Mouse (Mus musculus) liver, embryonic 11.5 days (tissue): ENCODE results near the gene B4galnt4. TPM values are rescaled to one million over a fixed set of nuclear protein-coding genes. Genes with fewer than 3 reads are reported as not detected.

Source experiments
- ATAC-seq: fragments of 200-750 bp; cut with Nextera tagmentation; replicated peaks from 2 replicates; pipeline ENCODE4 v1.8.0; 2017; ENCODE audit warnings: moderate number of reproducible peaks, mild to moderate bottlenecking, moderate TSS enrichment, moderate library complexity; ENCODE audit not compliant: low FRiP score
- DNase-seq: peaks from one replicate; pipeline ENCODE4 v3.0.0-alpha.2; 2017; ENCODE audit warnings: low spot score
- H3K27ac ChIP-seq: fragments of 300-500 bp; sonication (generic); 2 replicates; pipeline ENCODE4 v1.5.1; 2014; ENCODE audit warnings: mild to moderate bottlenecking, low read depth, low read length, control low read depth
- H3K27me3 ChIP-seq: fragments of 300-500 bp; sonication (generic); replicated peaks from 2 replicates; pipeline ENCODE4 v1.6.1; 2014; ENCODE audit warnings: low read length, mixed read lengths; ENCODE audit not compliant: control insufficient read depth, insufficient read depth
- H3K36me3 ChIP-seq: fragments of 300-500 bp; sonication (generic); 2 replicates; pipeline ENCODE4 v1.6.1; 2014; ENCODE audit warnings: mild to moderate bottlenecking, low read length, moderate library complexity, mixed read lengths; ENCODE audit not compliant: control insufficient read depth, insufficient read depth
- H3K4me1 ChIP-seq: fragments of 300-500 bp; sonication (generic); replicated peaks from 2 replicates; pipeline ENCODE4 v1.6.1; 2014; ENCODE audit warnings: low read length, mixed read lengths; ENCODE audit not compliant: control insufficient read depth, insufficient read depth
- H3K4me2 ChIP-seq: fragments of 300-500 bp; sonication (generic); 2 replicates; pipeline ENCODE4 v1.6.1; 2014; ENCODE audit warnings: mild to moderate bottlenecking, control low read depth, moderate library complexity
- H3K4me3 ChIP-seq: fragments of 300-500 bp; sonication (generic); 2 replicates; pipeline ENCODE4 v1.5.1; 2014; ENCODE audit warnings: low read depth, low read length, control low read depth
- H3K9ac ChIP-seq: fragments of 300-500 bp; sonication (generic); 2 replicates; pipeline ENCODE4 v1.6.1; 2014; ENCODE audit warnings: low read depth, low read length, control low read depth
- H3K9me3 ChIP-seq: fragments of 300-500 bp; sonication (generic); 2 replicates; pipeline ENCODE4 v1.6.1; 2016; ENCODE audit warnings: low read length, inconsistent platforms, mixed read lengths; ENCODE audit not compliant: control insufficient read depth
- WGBS: fragments of 180-500 bp; shearing (Covaris S2); extraction: QIAGEN DNeasy Blood & Tissue Kit; methylation state at CpG from one replicate; pipeline ENCODE4 v1.1.7; 2014; 5-methylcytosine and 5-hydroxymethylcytosine counted together
- polyA plus RNA-seq: library from polyadenylated mRNA; unstranded; fragments of >200 nt; fragmentation: Nextera tagmentation; extraction: Ambion mirVana; gene quantifications from 2 replicates; pipeline ENCODE4 v1.2.1, GENCODE M21; 2014

The B4galnt4 gene
- polyA plus RNA-seq, 1 experiment from 2014 or later: 3.4 TPM

DNA sequence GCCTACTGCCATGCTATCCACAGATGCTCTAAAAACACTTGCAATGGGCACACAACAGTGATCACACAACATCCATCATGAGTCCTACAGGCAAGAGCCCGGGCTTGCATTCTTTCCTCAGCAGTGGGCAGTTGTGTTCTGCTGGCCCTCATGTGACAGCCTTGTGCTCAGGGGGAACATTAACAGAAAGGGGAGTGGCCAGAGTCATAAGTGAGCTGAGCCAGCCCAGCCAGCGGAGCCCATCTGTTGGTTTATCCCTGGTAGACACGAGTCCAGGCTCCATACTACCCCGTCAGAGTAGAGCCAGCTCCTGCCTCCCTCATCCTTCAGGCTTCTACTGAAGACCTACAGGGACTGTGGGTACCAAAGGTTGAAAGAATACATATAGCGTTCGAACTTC, 33.0 kb downstream of the B4galnt4 start:
- Histone ChIP-seq H3K4me3 (peak overlapping the region; percentile 25), H3K4me2 (peak overlapping the region; percentile 41), H3K36me3 (no peaks in the 10 kb centered on the region), H3K9ac (0 out of 2 replicates have a peak overlapping the region, but pooled peaks have one; percentile 32), H3K9me3 (no peaks in the 10 kb centered on the region), H3K27ac (peak overlapping the region; percentile 57), H3K27me3 (peaks cover 10% of the 10 kb centered on the region), H3K4me1 (peaks cover 26% of the 10 kb centered on the region)
- ATAC-seq: no peak
- DNase-seq: no peak
- 78% methylated on average over 6 of the region's 6 CpGs for WGBS

GRCm38 (mm10) chr7:141094487-141095205, 33.7 kb downstream of the B4galnt4 start:
- ATAC-seq (no peak), DNase-seq (no peak)
- H3K4me1 ChIP-seq: peaks cover 29% of the 10 kb centered on the region
- no peaks in the 10 kb centered on the region for H3K9me3 ChIP-seq
- peak overlapping the region; percentile 41 for H3K4me2 ChIP-seq
- 59% methylated on average over 15 of the region's 15 CpGs for WGBS
- H3K9ac ChIP-seq: peak overlapping the region; percentile 32; the same call in 1 of the 2 replicates
- no peaks in the 10 kb centered on the region for H3K36me3 ChIP-seq
- H3K27ac ChIP-seq: peak overlapping the region; percentile 57
- peak overlapping the region; percentile 25 for H3K4me3 ChIP-seq
- H3K27me3 ChIP-seq: peaks cover 3% of the 10 kb centered on the region

DNA sequence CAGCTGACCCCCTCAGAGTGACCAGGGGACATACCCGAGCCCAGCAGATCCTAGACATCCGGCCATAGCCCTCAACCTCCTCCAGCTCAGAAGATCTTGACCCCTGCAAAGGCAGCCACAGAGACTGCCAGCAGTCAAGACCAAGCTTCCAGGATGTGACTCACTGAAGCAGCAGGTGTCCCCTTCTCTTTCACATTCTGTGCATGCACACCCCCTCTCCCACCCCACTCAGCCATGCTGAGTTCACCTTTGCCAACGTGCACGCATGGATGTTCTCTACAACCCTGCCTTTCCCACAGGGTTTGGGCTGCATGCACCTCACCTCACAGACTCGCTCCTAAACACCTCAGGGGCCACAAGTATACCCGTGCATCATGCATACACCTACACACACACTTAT, 35.1 kb downstream of the B4galnt4 start:
- Histone ChIP-seq H3K27ac (peak overlapping the region; percentile 60), H3K4me3 (peak overlapping the region; percentile 22), H3K4me1 (peaks cover 33% of the 10 kb centered on the region), H3K27me3 (peaks cover 7% of the 10 kb centered on the region; the same call in 1 of the 2 replicates), H3K9ac (0 out of 2 replicates have a peak overlapping the region, but pooled peaks have one; percentile 41), H3K36me3 (no peaks in the 10 kb centered on the region), H3K4me2 (peak overlapping the region; percentile 41), H3K9me3 (no peaks in the 10 kb centered on the region)
- WGBS: 75% methylated on average over 6 of the region's 6 CpGs
- no peak for DNase-seq
- no peak for ATAC-seq

DNA sequence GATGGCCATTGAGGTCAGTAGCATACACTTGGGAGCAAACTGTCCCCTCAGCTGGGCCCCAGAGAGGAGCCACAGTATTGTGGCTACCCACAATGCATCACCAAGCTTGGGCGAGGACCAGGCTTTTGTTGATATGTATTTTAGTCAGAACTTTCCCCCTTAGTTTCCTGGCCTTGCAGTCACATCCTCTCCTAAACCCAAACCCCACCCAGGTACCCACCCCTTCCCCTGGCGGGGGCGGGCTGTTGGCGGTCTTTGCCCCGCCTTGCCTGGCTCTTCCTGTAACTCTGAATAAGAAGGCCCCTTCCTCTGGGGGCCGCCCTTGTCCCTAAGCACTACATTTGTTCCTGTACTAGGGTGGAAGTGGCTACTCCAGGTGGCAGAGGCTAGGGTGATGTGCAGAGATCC, 35.7 kb downstream of the B4galnt4 start:
- peak overlapping the region; percentile 60 for H3K27ac ChIP-seq
- H3K27me3 ChIP-seq: peaks cover 7% of the 10 kb centered on the region; the same call in 1 of the 2 replicates
- no peaks in the 10 kb centered on the region for H3K9me3 ChIP-seq
- ATAC-seq (peak; percentile 64), DNase-seq (peak; percentile 71)
- H3K36me3 ChIP-seq: no peaks in the 10 kb centered on the region
- WGBS: 28% methylated on average over 6 of the region's 6 CpGs
- peak overlapping the region; percentile 41 for H3K4me2 ChIP-seq
- H3K9ac ChIP-seq: 0 out of 2 replicates have a peak overlapping the region, but pooled peaks have one; percentile 41
- peaks cover 33% of the 10 kb centered on the region for H3K4me1 ChIP-seq
- peak overlapping the region; percentile 22 for H3K4me3 ChIP-seq

- H3K4me3 ChIP-seq: no peak overlapping the region
- 0 out of 2 replicates have a peak overlapping the region, but pooled peaks have one; percentile 5 for H3K27ac ChIP-seq
- H3K4me1 ChIP-seq: peaks cover 30% of the 10 kb centered on the region
- H3K27me3 ChIP-seq: peaks cover 10% of the 10 kb centered on the region; the same call in 1 of the 2 replicates
- 74% methylated on average over 5 of the region's 5 CpGs for WGBS
- no peak for ATAC-seq
- H3K9ac ChIP-seq: no peak overlapping the region
- no peaks in the 10 kb centered on the region for H3K36me3 ChIP-seq
- no peaks in the 10 kb centered on the region for H3K9me3 ChIP-seq
- peak overlapping the region; percentile 41 for H3K4me2 ChIP-seq
- DNase-seq: no peak
Measured at GRCm38 (mm10) chr7:141097177-141097576, 36.3 kb downstream of the B4galnt4 start.

DNA sequence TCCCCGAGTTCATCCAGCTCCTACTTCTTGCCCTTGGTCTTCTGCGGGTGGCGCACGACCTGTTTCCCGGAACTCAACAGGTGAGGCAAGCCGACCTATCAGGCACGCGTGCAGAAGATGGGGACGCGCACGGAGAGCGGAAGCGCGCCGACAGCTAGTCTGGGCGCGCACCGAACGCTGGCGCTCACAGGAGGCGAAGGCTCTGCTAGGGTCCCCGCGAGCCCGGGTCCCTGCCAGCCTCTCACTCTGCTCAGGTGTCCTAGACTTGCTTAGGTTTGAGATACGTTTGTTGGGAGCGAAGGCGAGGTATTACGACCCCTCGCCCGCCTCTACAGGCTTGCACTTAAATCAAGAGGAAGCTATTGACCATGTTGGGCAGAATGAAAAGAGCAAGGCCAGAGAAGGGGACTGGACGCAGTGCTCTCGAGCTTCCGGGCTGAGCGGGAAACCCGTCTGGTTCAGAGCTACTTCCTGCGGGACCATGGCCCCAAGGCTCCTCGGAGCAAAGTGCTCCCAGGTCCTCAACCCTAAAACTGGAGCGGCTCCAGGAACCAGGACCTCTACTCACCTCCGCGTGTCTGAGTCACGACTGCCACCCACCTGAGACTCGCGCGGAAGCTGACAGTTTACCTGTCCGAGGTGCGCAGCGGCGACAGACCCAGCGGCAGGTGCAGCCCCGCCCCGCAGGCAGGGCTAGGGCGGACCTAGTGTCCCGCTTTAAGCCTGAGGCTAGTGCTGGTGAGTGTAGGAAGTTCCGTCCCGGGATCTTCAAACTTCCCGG, 39.2 kb downstream of the B4galnt4 start, which contains the start of gene Sigirr:
TSS of gene Sigirr (minus strand) at position 662 of the 781 bp plus-strand sequence.
- Histone ChIP-seq H3K36me3 (no peaks in the 10 kb centered on the region), H3K9ac (peak within 1 kb of the TSS; percentile 66), H3K27ac (no peak within 1 kb of the TSS), H3K4me3 (peak within 1 kb of the TSS; percentile 50), H3K9me3 (no peaks in the 10 kb centered on the region), H3K4me1 (peaks cover 34% of the 10 kb centered on the region), H3K4me2 (peak within 1 kb of the TSS; percentile 88), H3K27me3 (peaks cover 10% of the 10 kb centered on the region; the same call in 1 of the 2 replicates)
- DNase-seq (peak; percentile 69), ATAC-seq (no peak)
- 2% methylated on average over 56 of the region's 56 CpGs for WGBS

GRCm38 (mm10) chr7:141103161-141103560, 42.3 kb downstream of the B4galnt4 start:
- Histone ChIP-seq H3K36me3 (no peaks in the 10 kb centered on the region), H3K4me1 (peaks cover 17% of the 10 kb centered on the region), H3K4me3 (no peak overlapping the region), H3K4me2 (0 out of 2 replicates have a peak overlapping the region, but pooled peaks have one; percentile 6), H3K27ac (peak overlapping the region; percentile 7; the same call in 1 of the 2 replicates), H3K9me3 (no peaks in the 10 kb centered on the region), H3K9ac (no peak overlapping the region), H3K27me3 (peaks cover 10% of the 10 kb centered on the region; the same call in 1 of the 2 replicates)
- 43% methylated on average over 3 of the region's 3 CpGs for WGBS
- ATAC-seq (peak; percentile 67), DNase-seq (no peak)

GRCm38 (mm10) chr7:141115874-141116273, 55.0 kb downstream of the B4galnt4 start:
- Histone ChIP-seq H3K4me3 (no peak overlapping the region), H3K4me1 (peaks cover 21% of the 10 kb centered on the region), H3K9me3 (no peaks in the 10 kb centered on the region), H3K4me2 (no peak overlapping the region), H3K27me3 (0 out of 2 replicates have a peak, but pooled peaks cover 5% of the 10 kb centered on the region), H3K9ac (no peak overlapping the region), H3K36me3 (no peaks in the 10 kb centered on the region), H3K27ac (no peak overlapping the region)
- ATAC-seq (no peak), DNase-seq (no peak)
- WGBS: 81% methylated on average over 9 of the region's 9 CpGs
